Mouse (Mus musculus) stomach, postnatal 0 days (tissue): Measurements from ENCODE around the gene Pole4. TPM values are rescaled to one million over a fixed set of nuclear protein-coding genes. Genes with fewer than 3 reads are reported as not detected.

ENCODE experiments used
- ATAC-seq: fragments of 200-750 bp; cut with Nextera tagmentation; 2 replicates; pipeline ENCODE4 v1.8.0; 2017; ENCODE audit not compliant: low FRiP score, low TSS enrichment
- DNase-seq: peaks from one replicate; pipeline ENCODE4 v3.0.0-alpha.2; 2016; ENCODE audit warnings: low spot score
- H3K27ac ChIP-seq: fragments of 300-500 bp; sonication (generic); replicated peaks from 2 replicates; pipeline ENCODE4 v1.5.1; 2014; ENCODE audit warnings: mild to moderate bottlenecking, control low read depth
- H3K27me3 ChIP-seq: fragments of 300-500 bp; sonication (generic); 2 replicates; pipeline ENCODE4 v1.6.1; 2014; ENCODE audit warnings: low read length; ENCODE audit not compliant: control insufficient read depth, insufficient read depth
- H3K36me3 ChIP-seq: fragments of 300-500 bp; sonication (generic); 2 replicates; pipeline ENCODE4 v1.6.1; 2014; ENCODE audit warnings: low read length, mixed read lengths; ENCODE audit not compliant: control insufficient read depth, insufficient read depth
- H3K4me1 ChIP-seq: fragments of 300-500 bp; sonication (generic); replicated peaks from 2 replicates; pipeline ENCODE4 v1.6.1; 2014; ENCODE audit warnings: antibody characterized with exemption; ENCODE audit not compliant: control insufficient read depth, insufficient read depth
- H3K4me2 ChIP-seq: fragments of 300-500 bp; sonication (generic); replicated peaks from 2 replicates; pipeline ENCODE4 v1.6.1; 2014; ENCODE audit warnings: low read depth, mild to moderate bottlenecking, control low read depth, moderate library complexity
- H3K4me3 ChIP-seq: fragments of 300-500 bp; sonication (generic); 2 replicates; pipeline ENCODE4 v1.5.1; 2014; ENCODE audit warnings: low read depth, low read length, control low read depth
- H3K9ac ChIP-seq: fragments of 300-500 bp; sonication (generic); 2 replicates; pipeline ENCODE4 v1.6.1; 2014; ENCODE audit warnings: mild to moderate bottlenecking, low read length, control low read depth, mixed read lengths
- H3K9me3 ChIP-seq: fragments of 300-500 bp; sonication (generic); 2 replicates; pipeline ENCODE4 v1.6.1; 2016; ENCODE audit warnings: low read length; ENCODE audit not compliant: control insufficient read depth
- CTCF ChIP-seq: IDR thresholded peaks from 2 replicates; pipeline ENCODE4 v1.5.1; 2016; ENCODE audit warnings: antibody characterized with exemption, low read depth, mild to moderate bottlenecking, moderate library complexity
- EP300 ChIP-seq: optimal IDR thresholded peaks from 2 replicates; pipeline ENCODE3; 2016; ENCODE audit warnings: antibody characterized with exemption
- WGBS: fragments of 180-500 bp; shearing (Covaris S2); extraction: QIAGEN DNeasy Blood & Tissue Kit; methylation state at CpG from one replicate; pipeline ENCODE4 v1.1.7; 2014; 5-methylcytosine and 5-hydroxymethylcytosine counted together
- polyA plus RNA-seq: library from polyadenylated mRNA; unstranded; fragments of >200 nt; fragmentation: Nextera tagmentation; extraction: Ambion mirVana; gene quantifications from 2 replicates; pipeline ENCODE4 v1.2.1, GENCODE M21; 2015

Pole4 gene
- polyA plus RNA-seq, 1 experiment from 2014 or later, result 84.5 TPM

- Histone ChIP-seq H3K9me3 (no peaks in the 10 kb centered on the region), H3K9ac (no peak overlapping the region), H3K27me3 (no peaks in the 10 kb centered on the region), H3K4me2 (no peak overlapping the region), H3K4me3 (no peak overlapping the region), H3K4me1 (no peaks in the 10 kb centered on the region), H3K36me3 (peaks cover 4% of the 10 kb centered on the region; the same call in 1 of the 2 replicates), H3K27ac (no peak overlapping the region)
- DNase-seq (no peak), ATAC-seq (no peak)
- no peak for TF ChIP-seq EP300
- TF ChIP-seq CTCF, result no peak
- WGBS, result 90% methylated on average over 13 of the region's 13 CpGs
Measured at GRCm38 (mm10) chr6:82727206-82727605, 22.0 kb upstream of the Pole4 start.

DNA sequence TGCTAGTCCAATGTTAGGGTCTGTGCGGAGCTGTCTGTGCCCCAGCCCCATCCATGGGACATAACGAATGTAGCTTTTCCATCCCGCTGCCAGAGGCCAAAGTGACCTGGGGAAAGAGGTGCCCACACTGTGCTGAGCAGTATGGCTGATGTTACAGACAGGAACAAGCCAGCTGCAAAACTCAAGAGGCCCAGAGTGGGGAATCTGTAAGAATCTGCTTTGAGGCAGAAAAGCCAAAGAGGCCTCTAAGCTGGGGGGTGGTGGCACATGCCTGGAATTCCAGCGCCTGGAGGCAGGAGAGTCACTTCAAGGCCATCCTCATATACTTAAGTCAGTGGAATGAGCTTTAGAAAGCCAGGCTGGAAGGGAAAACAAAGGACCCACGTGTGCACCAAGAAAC lies 18.2 kb upstream of the Pole4 start:
- H3K9ac ChIP-seq, result peak overlapping the region; percentile 31; the same call in 1 of the 2 replicates
- 33% methylated on average over 5 of the region's 5 CpGs for WGBS
- no peak for TF ChIP-seq CTCF
- TF ChIP-seq EP300, result no peak
- H3K27me3 ChIP-seq, result no peaks in the 10 kb centered on the region
- no peak for ATAC-seq
- no peak overlapping the region for H3K4me2 ChIP-seq
- H3K36me3 ChIP-seq, result peaks cover 2% of the 10 kb centered on the region; the same call in 1 of the 2 replicates
- no peaks in the 10 kb centered on the region for H3K4me1 ChIP-seq
- H3K9me3 ChIP-seq, result no peaks in the 10 kb centered on the region
- H3K27ac ChIP-seq, result peak overlapping the region; percentile 53
- H3K4me3 ChIP-seq, result no peak overlapping the region
- no peak for DNase-seq

GRCm38 (mm10) chr6:82716126-82716525 lies 11.0 kb upstream of the Pole4 start:
- 0 out of 2 replicates have a peak overlapping the region, but pooled peaks have one; percentile 20 for H3K27ac ChIP-seq
- TF ChIP-seq CTCF (no peak), EP300 (no peak)
- no peak for DNase-seq
- H3K9ac ChIP-seq, result no peak overlapping the region
- no peaks in the 10 kb centered on the region for H3K9me3 ChIP-seq
- no peak overlapping the region for H3K4me2 ChIP-seq
- WGBS, result 45% methylated on average over 4 of the region's 4 CpGs
- no peaks in the 10 kb centered on the region for H3K4me1 ChIP-seq
- no peak overlapping the region for H3K4me3 ChIP-seq
- ATAC-seq, result peak; percentile 37; the same call in 1 of the 2 replicates
- no peaks in the 10 kb centered on the region for H3K36me3 ChIP-seq
- H3K27me3 ChIP-seq, result no peaks in the 10 kb centered on the region

- peak; percentile 89 for ATAC-seq
Measured at GRCm38 (mm10) chr6:82715653-82716052, 10.5 kb upstream of the Pole4 start.

DNA sequence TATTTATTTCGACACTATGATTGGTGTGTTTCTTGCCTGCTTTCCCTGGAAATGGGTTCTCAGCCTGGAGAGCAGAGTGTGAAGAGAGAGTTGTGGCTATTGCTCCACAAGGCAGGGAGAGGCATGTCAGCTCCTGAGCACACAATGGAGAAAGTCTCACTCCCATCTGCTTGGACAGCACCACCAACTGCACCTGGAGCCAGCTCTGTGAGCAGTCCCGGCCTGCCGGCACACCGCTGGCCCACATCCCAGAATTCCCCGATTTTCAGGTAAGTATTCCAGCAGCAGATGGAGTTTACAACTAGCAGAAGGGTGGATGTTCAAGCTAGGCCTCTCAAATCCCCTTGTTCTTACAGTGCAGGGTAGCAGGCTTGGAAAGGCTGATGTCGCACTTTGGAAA lies 10.1 kb upstream of the Pole4 start:
- no peak for DNase-seq
- Histone ChIP-seq H3K4me2 (no peak overlapping the region), H3K9ac (no peak overlapping the region), H3K4me1 (no peaks in the 10 kb centered on the region), H3K27ac (peak overlapping the region; percentile 74), H3K4me3 (no peak overlapping the region), H3K27me3 (no peaks in the 10 kb centered on the region), H3K36me3 (no peaks in the 10 kb centered on the region), H3K9me3 (no peaks in the 10 kb centered on the region)
- TF ChIP-seq CTCF (no peak), EP300 (no peak)
- ATAC-seq, result no peak
- 58% methylated on average over 6 of the region's 6 CpGs for WGBS

More at GRCm38 (mm10) chr6:82715653-82716052, 10.5 kb upstream of the Pole4 start:
- Histone ChIP-seq H3K4me2 (no peak overlapping the region), H3K36me3 (no peaks in the 10 kb centered on the region), H3K4me3 (no peak overlapping the region), H3K4me1 (no peaks in the 10 kb centered on the region), H3K9me3 (no peaks in the 10 kb centered on the region), H3K9ac (no peak overlapping the region), H3K27ac (peak overlapping the region; percentile 74), H3K27me3 (no peaks in the 10 kb centered on the region)
- peak; percentile 44 for DNase-seq
- WGBS, result 55% methylated on average over 3 of the region's 3 CpGs
- TF ChIP-seq CTCF (no peak), EP300 (no peak)

DNA sequence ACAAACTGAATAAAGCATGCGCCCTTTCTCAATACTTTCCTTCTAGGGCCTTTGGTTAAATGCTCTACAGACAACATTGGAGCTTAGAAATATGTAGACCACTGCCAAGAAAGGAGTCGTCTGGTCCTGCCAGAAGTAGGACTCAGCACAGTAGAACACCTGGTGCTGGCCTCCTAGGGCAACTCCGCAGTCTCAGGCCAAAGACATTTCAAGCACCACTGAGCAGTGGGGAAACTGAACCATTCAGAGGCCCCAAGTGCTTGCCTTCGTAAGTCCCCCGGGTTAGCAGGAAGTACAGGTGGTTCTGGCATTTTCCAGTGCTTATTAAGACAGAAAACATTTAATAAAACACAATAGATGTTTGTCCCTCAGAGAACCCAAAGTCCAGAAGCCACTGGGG lies 9.7 kb upstream of the Pole4 start:
- H3K4me3 ChIP-seq, result no peak overlapping the region
- ATAC-seq, result peak; percentile 33; the same call in 1 of the 2 replicates

More for the DNA sequence above, 9.7 kb upstream of the Pole4 start:
- no peak for DNase-seq
- WGBS, result 66% methylated on average over 5 of the region's 5 CpGs
- Histone ChIP-seq H3K27me3 (no peaks in the 10 kb centered on the region), H3K4me1 (no peaks in the 10 kb centered on the region), H3K36me3 (no peaks in the 10 kb centered on the region), H3K9me3 (no peaks in the 10 kb centered on the region), H3K27ac (peak overlapping the region; percentile 74), H3K9ac (no peak overlapping the region), H3K4me2 (no peak overlapping the region)
- TF ChIP-seq CTCF (no peak), EP300 (no peak)
